Mouse (Mus musculus) midbrain, embryonic 10.5 days (tissue): ENCODE data around the gene Mcm8. TPM values are rescaled to one million over a fixed set of nuclear protein-coding genes. Genes with fewer than 3 reads are reported as not detected.

Source experiments
- DNase-seq: peaks from one replicate; pipeline ENCODE4 v3.0.0-alpha.2; 2017; ENCODE audit warnings: low spot score
- H3K27ac ChIP-seq: fragments of 300-500 bp; sonication (generic); replicated peaks from 2 replicates; pipeline ENCODE4 v1.5.1; 2016; ENCODE audit warnings: mild to moderate bottlenecking
- H3K27me3 ChIP-seq: fragments of 300-500 bp; sonication (generic); 2 replicates; pipeline ENCODE4 v1.6.1; 2016; ENCODE audit warnings: low read depth, mild to moderate bottlenecking; ENCODE audit not compliant: poor library complexity, severe bottlenecking
- H3K36me3 ChIP-seq: fragments of 300-500 bp; sonication (generic); 2 replicates; pipeline ENCODE4 v1.6.1; 2016; ENCODE audit warnings: mild to moderate bottlenecking, moderate library complexity
- H3K4me1 ChIP-seq: fragments of 300-500 bp; sonication (generic); 2 replicates; pipeline ENCODE4 v1.6.1; 2016
- H3K4me3 ChIP-seq: fragments of 300-500 bp; sonication (generic); 2 replicates; pipeline ENCODE4 v1.5.1; 2016; ENCODE audit warnings: mild to moderate bottlenecking, moderate library complexity
- H3K9me3 ChIP-seq: fragments of 300-500 bp; sonication (generic); replicated peaks from 2 replicates; pipeline ENCODE4 v1.6.1; 2016; ENCODE audit warnings: mild to moderate bottlenecking
- WGBS: fragments of 180-500 bp; shearing (Covaris S2); methylation state at CpG from one replicate; pipeline ENCODE4 v1.1.7; 2016; 5-methylcytosine and 5-hydroxymethylcytosine counted together
- polyA plus RNA-seq: library from polyadenylated mRNA; unstranded; fragments of >200 nt; fragmentation: Nextera tagmentation; extraction: Ambion mirVana; gene quantifications from 2 replicates; pipeline ENCODE4 v1.2.1, GENCODE M21; 2016

Mcm8 gene
- polyA plus RNA-seq, 1 experiment from 2014 or later: 31.7 TPM

DNA sequence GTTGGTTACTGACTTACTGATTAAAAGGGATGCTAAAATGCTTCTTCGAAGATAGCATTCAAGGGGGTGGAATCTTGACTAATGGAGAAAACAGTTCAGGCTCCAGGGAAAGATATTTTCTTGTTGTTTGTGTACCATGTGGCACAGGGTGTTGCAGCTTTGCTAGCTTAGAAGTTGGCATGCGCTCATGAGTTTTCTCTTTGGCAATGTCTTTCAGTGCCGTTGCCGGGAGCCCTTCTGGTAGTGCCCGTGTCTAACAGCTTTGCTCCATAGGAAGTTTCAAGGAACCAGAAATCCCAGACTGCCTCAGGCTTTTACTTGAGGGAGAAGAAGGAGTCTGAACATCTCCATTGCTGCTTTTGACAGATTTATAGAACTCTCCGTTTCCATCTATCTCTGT is 33.2 kb downstream of the Mcm8 start:
- peaks cover 38% of the 10 kb centered on the region for H3K36me3 ChIP-seq
- no peak for DNase-seq
- 92% methylated on average over 6 of the region's 6 CpGs for WGBS
- H3K4me1 ChIP-seq: peaks cover 20% of the 10 kb centered on the region
- H3K9me3 ChIP-seq: no peaks in the 10 kb centered on the region
- no peaks in the 10 kb centered on the region for H3K27me3 ChIP-seq
- H3K4me3 ChIP-seq: no peak overlapping the region
- H3K27ac ChIP-seq: no peak overlapping the region

DNA sequence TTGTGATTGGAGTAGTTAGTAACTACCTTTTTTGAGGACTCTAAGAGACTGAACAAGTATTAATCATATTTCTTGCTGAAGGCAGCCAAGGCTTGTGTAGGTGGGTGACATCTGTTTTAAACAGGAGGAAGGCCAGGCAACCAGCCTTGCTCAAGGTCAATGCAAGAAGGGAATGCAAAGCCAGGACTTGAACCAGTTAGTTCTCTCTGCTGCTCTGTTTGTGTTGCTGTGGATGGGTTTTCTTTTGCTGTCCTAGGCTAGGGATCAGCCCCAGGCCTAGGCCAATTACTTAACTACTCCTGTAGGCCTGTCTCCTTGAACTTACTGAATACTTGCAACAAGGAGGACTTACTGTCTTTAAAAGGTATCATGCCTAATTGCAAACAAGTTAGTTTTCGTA is 37.1 kb downstream of the Mcm8 start:
- no peak for DNase-seq
- no peaks in the 10 kb centered on the region for H3K27me3 ChIP-seq
- H3K9me3 ChIP-seq: no peaks in the 10 kb centered on the region
- H3K36me3 ChIP-seq: peaks cover 57% of the 10 kb centered on the region
- WGBS: 88% methylated on average over 1 of the region's 1 CpGs
- H3K4me3 ChIP-seq: no peak overlapping the region
- no peak overlapping the region for H3K27ac ChIP-seq
- peaks cover 6% of the 10 kb centered on the region for H3K4me1 ChIP-seq

DNA sequence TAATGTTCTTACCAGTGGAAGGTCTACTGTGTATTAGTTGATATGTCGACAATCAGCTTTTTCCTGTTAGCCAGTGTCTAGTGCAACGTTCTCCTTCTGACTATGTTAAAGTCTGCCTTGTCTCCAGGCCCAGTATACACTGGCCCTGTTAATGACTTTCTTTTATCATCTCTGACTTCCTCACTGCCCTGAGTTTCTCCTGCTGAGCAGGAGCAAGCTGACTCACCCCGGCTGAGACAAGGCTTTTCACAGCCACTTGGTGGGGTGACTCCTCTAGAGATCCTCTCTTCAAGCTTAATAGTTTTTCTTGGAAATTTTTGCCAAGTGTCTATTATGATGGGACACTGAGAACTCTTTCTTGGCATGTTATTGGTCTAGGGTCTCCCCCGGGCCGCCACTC is 40.4 kb downstream of the Mcm8 start:
- Histone ChIP-seq H3K4me1 (no peaks in the 10 kb centered on the region), H3K9me3 (no peaks in the 10 kb centered on the region), H3K36me3 (peaks cover 45% of the 10 kb centered on the region), H3K4me3 (no peak overlapping the region), H3K27ac (no peak overlapping the region), H3K27me3 (no peaks in the 10 kb centered on the region)
- no peak for DNase-seq
- WGBS: 86% methylated on average over 5 of the region's 5 CpGs

DNA sequence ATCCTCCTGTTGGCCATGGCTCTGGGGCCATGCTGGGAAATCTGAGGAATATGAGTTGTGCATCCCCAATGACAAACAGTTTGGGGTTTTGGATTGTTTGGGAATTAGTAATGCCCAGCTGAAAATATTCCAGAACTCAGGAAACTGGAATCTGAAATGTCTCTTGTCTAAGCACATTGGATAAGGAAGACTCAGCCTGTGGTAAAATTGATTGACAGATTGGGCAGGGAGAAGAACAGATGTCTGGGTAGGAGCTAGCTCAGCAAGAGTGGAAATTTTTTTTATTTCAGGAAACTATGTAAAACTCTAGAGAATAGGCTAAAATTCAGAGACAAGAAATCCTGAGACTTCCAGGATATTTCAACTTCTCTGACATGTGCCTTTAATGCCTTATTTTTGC is 44.5 kb downstream of the Mcm8 start:
- no peaks in the 10 kb centered on the region for H3K4me1 ChIP-seq
- DNase-seq: no peak
- no peak overlapping the region for H3K4me3 ChIP-seq
- H3K27ac ChIP-seq: no peak overlapping the region
- no peaks in the 10 kb centered on the region for H3K9me3 ChIP-seq
- H3K27me3 ChIP-seq: no peaks in the 10 kb centered on the region
- peaks cover 35% of the 10 kb centered on the region for H3K36me3 ChIP-seq

DNA sequence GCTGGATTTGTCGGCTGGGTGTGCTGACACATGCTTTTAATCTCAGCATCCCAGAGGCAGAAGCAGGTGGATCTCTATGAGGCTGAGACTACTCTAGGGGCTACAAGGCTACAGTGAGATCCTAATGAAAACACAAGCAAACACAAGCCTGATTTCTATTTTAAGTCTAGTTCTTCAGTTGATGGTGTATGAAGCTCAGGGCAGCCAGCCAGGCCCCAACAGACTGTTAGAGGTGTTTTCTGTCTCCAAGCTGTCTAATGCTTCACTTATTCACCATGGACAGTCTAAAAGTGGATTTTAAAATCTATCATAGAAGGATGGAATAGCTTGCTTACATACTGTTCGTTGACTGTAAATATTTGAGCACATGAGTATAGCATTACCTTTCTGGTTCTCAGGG is 45.5 kb downstream of the Mcm8 start:
- Histone ChIP-seq H3K27ac (no peak overlapping the region), H3K36me3 (peaks cover 36% of the 10 kb centered on the region), H3K27me3 (no peaks in the 10 kb centered on the region), H3K4me3 (no peak overlapping the region), H3K4me1 (no peaks in the 10 kb centered on the region), H3K9me3 (no peaks in the 10 kb centered on the region)
- 97% methylated on average over 2 of the region's 2 CpGs for WGBS
- DNase-seq: no peak

DNA sequence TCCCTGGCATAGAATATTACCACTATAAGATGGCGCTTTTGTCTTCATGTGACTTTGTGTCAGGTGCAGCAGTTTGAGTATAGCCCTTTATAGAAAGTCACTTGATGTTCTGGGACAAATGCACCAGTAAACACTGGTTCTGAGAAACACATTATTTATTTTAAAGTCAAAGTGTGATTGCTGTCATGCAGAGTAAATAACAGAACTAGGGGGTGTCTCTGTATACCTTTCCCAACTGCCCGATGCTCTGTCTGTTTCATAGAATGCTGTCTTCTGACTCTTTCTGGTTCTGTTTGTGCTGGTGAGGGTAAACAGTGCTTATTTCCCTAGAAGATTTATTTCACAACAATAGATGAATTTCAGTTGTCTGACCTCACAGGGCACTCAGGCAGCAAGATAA is 47.4 kb downstream of the Mcm8 start:
- 98% methylated on average over 2 of the region's 2 CpGs for WGBS

DNA sequence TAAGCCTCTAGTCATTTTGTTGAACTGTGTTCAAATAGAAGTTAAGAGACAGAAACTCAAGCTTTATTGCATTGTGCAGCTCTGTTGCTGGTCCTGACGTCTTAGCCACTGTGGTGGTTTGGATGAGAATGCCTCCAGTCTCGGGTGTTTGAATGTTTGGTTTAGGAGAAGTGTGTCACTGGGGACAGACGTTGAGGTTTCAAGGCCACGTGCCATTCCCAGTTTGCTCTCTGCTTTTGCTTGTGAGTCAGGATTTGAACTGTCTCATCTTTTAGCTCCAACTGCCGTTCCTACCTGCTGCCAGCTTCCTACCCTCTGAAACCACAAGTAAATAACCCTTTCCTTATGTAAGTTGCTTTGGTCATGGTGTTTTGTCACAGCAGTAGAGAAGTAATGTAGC is 51.6 kb downstream of the Mcm8 start:
- Histone ChIP-seq H3K27ac (no peak overlapping the region), H3K4me1 (no peaks in the 10 kb centered on the region), H3K36me3 (peaks cover 37% of the 10 kb centered on the region), H3K27me3 (no peaks in the 10 kb centered on the region), H3K9me3 (no peaks in the 10 kb centered on the region), H3K4me3 (no peak overlapping the region)
- no peak for DNase-seq
- WGBS: 86% methylated on average over 5 of the region's 5 CpGs

More for the DNA sequence above, 47.4 kb downstream of the Mcm8 start:
- DNase-seq: no peak
- no peak overlapping the region for H3K4me3 ChIP-seq
- no peaks in the 10 kb centered on the region for H3K27me3 ChIP-seq
- no peaks in the 10 kb centered on the region for H3K9me3 ChIP-seq
- no peaks in the 10 kb centered on the region for H3K4me1 ChIP-seq
- no peak overlapping the region for H3K27ac ChIP-seq
- peaks cover 43% of the 10 kb centered on the region for H3K36me3 ChIP-seq

DNA sequence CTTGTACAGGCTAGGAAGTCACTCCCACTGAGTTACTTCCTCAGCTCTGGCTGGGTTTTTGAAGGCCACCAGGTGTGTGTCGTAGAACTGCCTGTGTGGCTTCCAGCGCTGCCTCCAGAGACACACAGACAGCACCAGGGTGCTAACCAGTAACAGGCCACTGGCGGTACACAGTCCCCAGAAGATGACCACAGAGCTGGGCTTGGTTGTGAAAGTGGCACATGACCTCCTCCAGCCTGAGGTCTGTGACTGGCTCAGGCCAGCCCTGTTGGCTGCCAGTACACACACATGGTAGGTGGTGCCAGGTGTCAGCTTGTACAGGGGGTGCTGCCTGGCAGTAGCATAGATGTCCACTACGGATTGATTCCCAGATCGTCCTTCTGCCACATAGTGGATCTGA is 53.7 kb downstream of the Mcm8 start:
- DNase-seq: no peak
- Histone ChIP-seq H3K27me3 (no peaks in the 10 kb centered on the region), H3K4me1 (no peaks in the 10 kb centered on the region), H3K9me3 (no peaks in the 10 kb centered on the region), H3K36me3 (peaks cover 26% of the 10 kb centered on the region), H3K27ac (no peak overlapping the region), H3K4me3 (no peak overlapping the region)
- WGBS: 86% methylated on average over 5 of the region's 5 CpGs

DNA sequence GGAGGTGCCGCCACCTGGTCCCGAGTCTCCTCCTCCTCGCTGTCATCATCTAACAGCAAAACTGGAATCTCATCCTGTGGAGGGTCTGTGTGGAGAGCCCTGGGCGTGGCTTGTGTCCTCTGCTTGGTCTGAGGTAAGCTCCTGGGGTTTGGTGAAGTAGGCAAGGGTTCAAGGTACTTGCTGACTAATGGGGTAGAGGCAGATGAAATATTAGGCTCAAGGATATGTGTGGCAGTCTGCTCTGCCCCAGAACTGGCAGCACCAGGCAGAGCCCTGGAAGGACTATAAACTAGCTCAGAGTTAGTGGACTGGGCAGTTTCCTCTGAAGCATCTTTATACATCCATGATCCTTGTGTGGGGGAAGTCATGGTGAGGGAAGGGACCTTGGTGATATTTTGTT is 54.3 kb downstream of the Mcm8 start:
- Histone ChIP-seq H3K4me3 (no peak overlapping the region), H3K27ac (no peak overlapping the region), H3K36me3 (peaks cover 23% of the 10 kb centered on the region), H3K27me3 (no peaks in the 10 kb centered on the region), H3K4me1 (no peaks in the 10 kb centered on the region), H3K9me3 (no peaks in the 10 kb centered on the region)
- 81% methylated on average over 4 of the region's 4 CpGs for WGBS
- no peak for DNase-seq

DNA sequence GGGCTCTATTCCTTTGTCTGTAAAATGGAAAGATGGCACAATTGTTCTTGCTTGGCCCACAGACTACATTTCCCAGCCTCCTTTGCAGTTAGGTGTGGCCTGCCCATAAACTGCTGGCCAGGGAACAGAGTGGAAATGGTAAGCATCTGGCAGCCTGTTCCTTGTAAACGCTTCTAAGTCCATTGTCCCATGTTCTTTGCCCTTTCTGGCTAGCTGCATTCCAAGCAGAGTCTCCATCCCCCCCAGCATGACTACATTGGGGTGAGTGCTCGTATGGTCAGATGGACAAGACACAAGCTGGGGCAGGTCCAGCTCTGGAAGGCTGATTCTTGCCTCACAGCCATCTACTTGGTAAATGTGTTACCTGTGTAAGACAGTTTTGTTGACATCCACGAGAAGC is 55.7 kb downstream of the Mcm8 start:
- Histone ChIP-seq H3K4me1 (no peaks in the 10 kb centered on the region), H3K27me3 (0 out of 2 replicates have a peak, but pooled peaks cover 3% of the 10 kb centered on the region), H3K9me3 (no peaks in the 10 kb centered on the region), H3K36me3 (peaks cover 10% of the 10 kb centered on the region), H3K4me3 (no peak overlapping the region), H3K27ac (no peak overlapping the region)
- WGBS: 78% methylated on average over 3 of the region's 3 CpGs
- no peak for DNase-seq

DNA sequence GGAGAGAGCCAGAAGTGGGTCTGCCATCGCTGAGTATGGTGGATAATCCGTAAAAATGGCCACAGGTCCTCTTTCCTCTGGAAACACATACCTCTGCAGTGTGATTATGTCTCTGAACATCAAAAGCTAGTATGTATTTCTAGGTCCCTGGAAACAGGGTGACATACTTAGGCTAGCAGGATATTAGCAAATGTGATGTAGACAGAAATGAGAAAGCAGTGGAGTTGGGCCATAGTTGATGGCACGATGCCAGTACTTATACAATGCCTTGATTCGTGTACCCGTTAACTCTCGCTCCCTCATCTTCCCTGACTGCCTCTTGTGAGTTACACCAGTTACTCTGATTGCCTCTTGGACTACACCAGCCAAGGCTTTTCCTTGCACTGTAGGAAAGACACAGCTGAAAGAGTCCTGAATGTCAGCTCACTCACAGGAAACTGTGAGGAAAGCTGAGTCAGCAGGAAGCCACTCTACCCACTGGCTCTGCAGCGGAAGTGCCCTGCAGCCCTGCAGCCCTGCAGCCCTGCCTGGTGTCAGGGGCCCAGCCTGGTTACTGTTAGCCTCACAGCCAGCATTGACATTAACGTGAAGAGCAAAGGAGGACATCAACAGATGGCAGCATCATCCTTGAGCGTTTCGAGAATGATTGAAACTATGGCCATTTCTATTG is 57.9 kb downstream of the Mcm8 start:
- peaks cover 24% of the 10 kb centered on the region for H3K27me3 ChIP-seq
- H3K4me1 ChIP-seq: peaks cover 2% of the 10 kb centered on the region
- no peak overlapping the region for H3K27ac ChIP-seq
- DNase-seq: no peak
- no peak overlapping the region for H3K4me3 ChIP-seq
- H3K9me3 ChIP-seq: no peaks in the 10 kb centered on the region
- 91% methylated on average over 10 of the region's 10 CpGs for WGBS
- no peaks in the 10 kb centered on the region for H3K36me3 ChIP-seq

DNA sequence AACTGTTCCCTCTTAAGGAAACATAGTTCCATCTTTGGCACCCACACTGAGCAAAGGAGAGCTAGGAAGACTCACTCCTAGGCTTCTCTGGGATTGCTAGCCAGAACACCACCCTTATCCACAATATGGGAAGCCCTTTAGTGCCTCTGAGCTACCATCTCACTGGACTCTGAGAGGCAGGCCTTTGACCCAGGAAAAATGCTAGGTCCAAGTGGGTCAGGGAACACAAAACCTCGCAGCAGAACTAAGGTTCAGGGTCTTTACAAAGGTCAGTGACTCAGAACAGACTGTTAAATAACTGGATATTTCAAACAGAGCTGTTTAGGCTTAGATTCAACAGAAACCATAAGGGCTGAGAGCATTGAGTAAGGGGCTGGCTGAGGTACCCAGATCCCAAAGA is 61.0 kb downstream of the Mcm8 start:
- H3K4me1 ChIP-seq: peaks cover 30% of the 10 kb centered on the region
- H3K27ac ChIP-seq: no peak overlapping the region
- peaks cover 56% of the 10 kb centered on the region for H3K27me3 ChIP-seq
- no peaks in the 10 kb centered on the region for H3K9me3 ChIP-seq
- WGBS: 60% methylated on average over 1 of the region's 1 CpGs
- no peaks in the 10 kb centered on the region for H3K36me3 ChIP-seq
- DNase-seq: no peak
- H3K4me3 ChIP-seq: no peak overlapping the region

DNA sequence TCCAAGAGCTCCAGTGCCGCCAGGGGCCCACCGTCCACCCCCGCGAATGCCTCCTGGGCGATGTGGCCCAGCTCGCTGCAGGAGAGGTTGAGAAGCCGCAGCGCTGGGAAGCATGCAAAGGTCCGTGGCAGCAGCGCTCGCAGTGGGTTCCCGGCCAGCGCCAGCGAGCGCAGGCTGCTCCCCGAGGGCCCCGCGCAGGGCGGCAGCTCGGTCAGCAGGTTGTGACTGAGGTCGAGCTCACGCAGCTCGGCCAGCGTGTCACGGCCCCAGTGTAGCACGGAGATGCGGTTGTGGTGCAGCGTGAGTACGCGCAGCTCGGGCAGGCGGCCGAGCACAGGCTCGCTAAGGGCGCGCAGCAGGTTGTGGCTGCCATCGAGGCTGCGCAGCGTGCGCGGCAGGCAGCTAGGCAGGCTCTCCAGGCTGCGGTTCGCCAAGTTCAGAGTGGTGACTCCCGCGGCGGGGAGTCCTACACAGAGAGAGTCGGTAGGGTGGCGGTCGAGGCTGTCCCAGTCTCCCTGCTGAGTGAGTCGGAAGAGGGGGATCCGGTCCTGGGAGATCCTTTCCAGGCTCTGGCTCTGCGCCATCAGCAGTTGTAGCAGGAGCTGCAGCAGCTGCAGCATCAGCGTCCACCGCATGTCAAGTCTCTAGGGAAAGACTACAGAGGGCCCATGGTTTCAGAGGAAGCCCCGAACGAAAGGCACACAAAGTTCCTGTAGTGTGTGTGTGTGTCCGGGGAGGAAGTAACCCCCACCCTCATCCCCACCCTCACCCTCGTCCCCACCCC is 63.5 kb downstream of the Mcm8 start:
- H3K4me3 ChIP-seq: peak overlapping the region; percentile 69
- WGBS: under 1% methylated on average over 58 of the region's 58 CpGs
- H3K4me1 ChIP-seq: peaks cover 30% of the 10 kb centered on the region
- no peaks in the 10 kb centered on the region for H3K36me3 ChIP-seq
- peak overlapping the region; percentile 65; the same call in 1 of the 2 replicates for H3K27ac ChIP-seq
- DNase-seq: peak; percentile 68
- H3K27me3 ChIP-seq: peaks cover 58% of the 10 kb centered on the region
- no peaks in the 10 kb centered on the region for H3K9me3 ChIP-seq
